Mouse (Mus musculus): ENCODE data around the gene Gpr87. TPM values are rescaled to one million over a fixed set of nuclear protein-coding genes. Genes with fewer than 3 reads are reported as not detected.
A peak's percentile ranks its signal among the peaks of the same experiment; 100 is the strongest.

Gene Gpr87
- total RNA-seq, 2 experiments from 2014 or later, result not detected

GRCm38 (mm10) chr3:59191674-59192073 is 3.2 kb downstream of the Gpr87 start:
- intact Hi-C loops (cut with DNase I), result no loop called here
- DNase-seq, result no peak

- intact Hi-C loops (cut with DNase I), result no loop called here
- no peak for DNase-seq
Observed at GRCm38 (mm10) chr3:59187336-59187735, 7.6 kb downstream of the Gpr87 start.

- intact Hi-C loops (cut with DNase I), result no loop called here
- no peak for DNase-seq
Observed at GRCm38 (mm10) chr3:59185662-59186061, 9.2 kb downstream of the Gpr87 start.

GRCm38 (mm10) chr3:59182129-59182528 is 12.8 kb downstream of the Gpr87 start:
- intact Hi-C loops (cut with DNase I), result no loop called here
- DNase-seq, result no peak

GRCm38 (mm10) chr3:59181134-59181533 is 13.8 kb downstream of the Gpr87 start:
- no peak for DNase-seq
- intact Hi-C loops (cut with DNase I), result no loop called here

GRCm38 (mm10) chr3:59176871-59177270 is 18.0 kb downstream of the Gpr87 start:
- intact Hi-C loops (cut with DNase I), result loop anchor here (5.0 to 10.0 kb wide), 3 partner anchors 70 to 568 kb away; no protein-coding TSS in a partner anchor
- no peak for DNase-seq

- intact Hi-C loops (cut with DNase I), result loop anchor here (2.0 to 10.0 kb wide), 4 partner anchors 34 to 570 kb away; no protein-coding TSS in a partner anchor
- DNase-seq, result peak; percentile 38 to 41
Observed at GRCm38 (mm10) chr3:59175234-59175633, 19.7 kb downstream of the Gpr87 start.

GRCm38 (mm10) chr3:59174426-59175154 is 20.3 kb downstream of the Gpr87 start:
- DNase-seq, result no peak
- intact Hi-C loops (cut with DNase I), result loop anchor here (2.0 to 10.0 kb wide), 4 partner anchors 34 to 570 kb away; no protein-coding TSS in a partner anchor

- DNase-seq, result no peak
- intact Hi-C loops (cut with DNase I), result loop anchor here (2.0 to 10.0 kb wide), 2 partner anchors 49 to 575 kb away; no protein-coding TSS in a partner anchor
Observed at GRCm38 (mm10) chr3:59169921-59170627, 24.8 kb downstream of the Gpr87 start.

- no peak for DNase-seq
- intact Hi-C loops (cut with DNase I), result loop anchor here (2.0 kb wide), 1 partner anchor 48 kb away; no protein-coding TSS in a partner anchor
Observed at GRCm38 (mm10) chr3:59169215-59169614, 25.7 kb downstream of the Gpr87 start.

GRCm38 (mm10) chr3:59168476-59168875 is 26.4 kb downstream of the Gpr87 start:
- DNase-seq, result no peak
- intact Hi-C loops (cut with DNase I), result loop anchor here (2.0 kb wide), 1 partner anchor 48 kb away; no protein-coding TSS in a partner anchor

GRCm38 (mm10) chr3:59167417-59168054 is 27.4 kb downstream of the Gpr87 start:
- intact Hi-C loops (cut with DNase I), result loop anchor here (2.0 kb wide), 1 partner anchor 47 kb away; no protein-coding TSS in a partner anchor

GRCm38 (mm10) chr3:59160465-59160864 is 34.4 kb downstream of the Gpr87 start:
- intact Hi-C loops (cut with DNase I), result no loop called here
- DNase-seq, result no peak

More at GRCm38 (mm10) chr3:59167417-59168054, 27.4 kb downstream of the Gpr87 start:
- no peak for DNase-seq

- no peak for DNase-seq
- intact Hi-C loops (cut with DNase I), result no loop called here
Observed at GRCm38 (mm10) chr3:59157048-59157447, 37.9 kb downstream of the Gpr87 start.

GRCm38 (mm10) chr3:59155404-59155803 is 39.5 kb downstream of the Gpr87 start:
- intact Hi-C loops (cut with DNase I), result no loop called here
- no peak for DNase-seq

GRCm38 (mm10) chr3:59154888-59155287 is 40.0 kb downstream of the Gpr87 start:
- intact Hi-C loops (cut with DNase I), result no loop called here
- DNase-seq, result no peak

- intact Hi-C loops (cut with DNase I), result no loop called here
- no peak for DNase-seq
Observed at GRCm38 (mm10) chr3:59153424-59153823, 41.5 kb downstream of the Gpr87 start, which contains the start of gene P2ry14. Gene P2ry14 (minus strand): TSS chr3:59153618.

- intact Hi-C loops (cut with DNase I), result no loop called here
- DNase-seq, result no peak
Observed at GRCm38 (mm10) chr3:59150624-59151023, 44.3 kb downstream of the Gpr87 start.

- intact Hi-C loops (cut with DNase I), result no loop called here
- DNase-seq, result no peak
Observed at GRCm38 (mm10) chr3:59149646-59150045, 45.3 kb downstream of the Gpr87 start.

GRCm38 (mm10) chr3:59145194-59145593 is 49.7 kb downstream of the Gpr87 start:
- intact Hi-C loops (cut with DNase I), result no loop called here
- no peak for DNase-seq

Data from heart, postnatal 36 days (tissue).